Mouse (Mus musculus) midbrain, embryonic 14.5 days (tissue): ENCODE data around the gene Fbln1. TPM values are rescaled to one million over a fixed set of nuclear protein-coding genes. Genes with fewer than 3 reads are reported as not detected.

Experiments used
- ATAC-seq: fragments of 200-750 bp; cut with Nextera tagmentation; 2 replicates; pipeline ENCODE4 v1.8.0; 2017; ENCODE audit warnings: moderate number of reproducible peaks, moderate library complexity; ENCODE audit not compliant: low FRiP score, low TSS enrichment
- DNase-seq: peaks from one replicate; pipeline ENCODE4 v3.0.0-alpha.2; 2015
- H3K27ac ChIP-seq: fragments of 300-500 bp; sonication (generic); replicated peaks from 2 replicates; pipeline ENCODE4 v1.5.1; 2014; ENCODE audit warnings: mild to moderate bottlenecking, low read depth, low read length, moderate library complexity
- H3K27me3 ChIP-seq: fragments of 300-500 bp; sonication (generic); 2 replicates; pipeline ENCODE4 v1.6.1; 2014; ENCODE audit warnings: low read length, control low read depth, mixed read lengths; ENCODE audit not compliant: control insufficient read depth, insufficient read depth
- H3K36me3 ChIP-seq: fragments of 300-500 bp; sonication (generic); 2 replicates; pipeline ENCODE4 v1.6.1; 2014; ENCODE audit warnings: low read length, control low read depth; ENCODE audit not compliant: control insufficient read depth, insufficient read depth
- H3K4me1 ChIP-seq: fragments of 300-500 bp; sonication (generic); 2 replicates; pipeline ENCODE4 v1.6.1; 2014; ENCODE audit warnings: mild to moderate bottlenecking, antibody characterized with exemption, low read length, control low read depth; ENCODE audit not compliant: control insufficient read depth, insufficient read depth
- H3K4me2 ChIP-seq: fragments of 300-500 bp; sonication (generic); 2 replicates; pipeline ENCODE4 v1.6.1; 2014; ENCODE audit warnings: mild to moderate bottlenecking, low read length, moderate library complexity
- H3K4me3 ChIP-seq: fragments of 300-500 bp; sonication (generic); replicated peaks from 2 replicates; pipeline ENCODE4 v1.5.1; 2014; ENCODE audit warnings: low read depth, low read length
- H3K9ac ChIP-seq: fragments of 300-500 bp; sonication (generic); replicated peaks from 2 replicates; pipeline ENCODE4 v1.6.1; 2014; ENCODE audit warnings: mild to moderate bottlenecking, low read length, moderate library complexity
- H3K9me3 ChIP-seq: fragments of 300-500 bp; sonication (generic); 2 replicates; pipeline ENCODE4 v1.6.1; 2016; ENCODE audit warnings: low read length, control low read depth, mixed read lengths; ENCODE audit not compliant: control insufficient read depth
- WGBS: fragments of 180-500 bp; shearing (Covaris S2); extraction: QIAGEN DNeasy Blood & Tissue Kit; methylation state at CpG from one replicate; pipeline ENCODE4 v1.1.7; 2014; 5-methylcytosine and 5-hydroxymethylcytosine counted together
- polyA plus RNA-seq: library from polyadenylated mRNA; unstranded; fragments of >200 nt; fragmentation: Nextera tagmentation; extraction: Ambion mirVana; gene quantifications from 2 replicates; pipeline ENCODE4 v1.2.1, GENCODE M21; 2014

Gene Fbln1
- polyA plus RNA-seq, 1 experiment from 2014 or later: 37.0 TPM

DNA sequence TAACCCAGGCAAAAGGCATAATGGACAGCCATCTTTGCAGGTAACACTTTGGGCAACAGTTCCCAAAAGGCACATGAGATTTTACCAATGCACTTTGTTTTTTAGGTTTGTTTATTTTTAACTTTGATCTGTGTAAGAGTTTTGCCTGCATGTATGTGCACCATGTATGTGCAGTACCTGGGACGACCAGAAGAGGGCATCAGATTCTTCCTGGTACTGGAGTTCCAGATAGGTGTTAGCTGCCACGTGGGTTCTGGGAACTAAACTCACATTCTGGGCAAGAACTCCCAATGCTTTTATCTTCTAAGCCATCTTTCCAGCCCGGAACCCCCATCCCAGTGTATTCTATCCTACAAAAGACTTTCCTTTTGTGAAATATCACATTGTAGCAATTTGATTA is 3.6 kb downstream of the Fbln1 start:
- Histone ChIP-seq H3K36me3 (no peaks in the 10 kb centered on the region), H3K4me1 (peaks cover 26% of the 10 kb centered on the region), H3K4me3 (no peak overlapping the region), H3K27me3 (no peaks in the 10 kb centered on the region; the same call in 1 of the 2 replicates), H3K9ac (no peak overlapping the region), H3K27ac (no peak overlapping the region), H3K9me3 (0 out of 2 replicates have a peak, but pooled peaks cover 3% of the 10 kb centered on the region), H3K4me2 (no peak overlapping the region)
- ATAC-seq: no peak
- no peak for DNase-seq
- 90% methylated on average over 3 of the region's 3 CpGs for WGBS

DNA sequence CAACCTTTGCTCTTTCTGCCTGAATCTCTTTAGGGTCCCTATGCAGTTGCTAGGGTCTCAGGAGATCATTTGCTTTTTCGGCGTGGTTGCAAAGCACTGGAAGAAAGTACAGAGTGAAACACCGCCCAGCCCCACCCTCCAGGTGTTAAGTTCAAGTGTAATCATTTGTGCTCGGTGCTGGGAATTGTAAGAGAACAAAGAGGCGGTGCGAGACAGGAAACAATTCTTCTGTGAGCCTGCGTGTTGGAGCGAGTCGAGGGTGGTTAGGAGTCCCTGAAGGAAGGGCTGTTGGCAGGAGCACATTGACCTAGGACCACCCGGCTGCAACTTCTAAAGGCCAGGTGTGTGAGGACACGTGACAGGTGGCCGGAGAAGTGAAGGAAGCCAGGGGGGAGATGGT is 4.9 kb downstream of the Fbln1 start:
- Histone ChIP-seq H3K27ac (no peak overlapping the region), H3K4me3 (no peak overlapping the region), H3K9ac (no peak overlapping the region), H3K27me3 (no peaks in the 10 kb centered on the region), H3K4me2 (no peak overlapping the region), H3K4me1 (peaks cover 26% of the 10 kb centered on the region), H3K36me3 (no peaks in the 10 kb centered on the region), H3K9me3 (peaks cover 3% of the 10 kb centered on the region; the same call in 1 of the 2 replicates)
- DNase-seq: no peak
- WGBS: 93% methylated on average over 12 of the region's 12 CpGs
- ATAC-seq: no peak

DNA sequence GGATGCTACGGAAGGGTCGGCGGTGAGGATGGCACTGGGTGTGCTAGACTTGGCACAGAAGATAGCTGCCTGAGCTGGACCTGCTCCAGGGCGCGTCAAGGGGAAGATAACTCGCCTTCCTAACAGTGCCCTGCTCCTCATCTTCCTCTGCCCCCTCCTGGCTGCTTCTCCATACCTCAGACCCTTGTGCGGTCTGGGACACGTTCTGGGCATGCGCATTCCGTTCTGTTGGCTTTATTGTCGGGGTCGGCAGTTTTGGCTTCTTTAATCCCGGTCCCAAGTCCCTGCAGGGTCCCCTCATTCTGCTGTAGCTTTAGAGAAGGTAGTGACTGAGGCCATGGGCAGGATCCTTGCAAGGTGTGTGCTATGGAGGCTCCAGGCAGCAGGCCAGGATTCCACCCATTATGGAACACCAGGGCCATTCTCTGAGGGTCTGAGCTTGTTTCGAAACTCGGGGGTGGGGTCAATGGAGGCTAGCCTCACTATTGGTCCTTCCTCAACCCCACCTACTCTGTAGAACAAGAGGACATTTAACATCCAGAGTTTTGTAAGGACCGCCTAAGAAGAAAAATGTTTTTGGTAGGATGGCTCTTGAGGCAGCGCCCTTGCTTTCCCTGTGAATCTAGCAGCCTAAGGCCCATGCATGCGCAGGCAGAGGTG is 5.5 kb downstream of the Fbln1 start:
- DNase-seq (no peak), ATAC-seq (no peak)
- H3K4me1 ChIP-seq: peaks cover 23% of the 10 kb centered on the region
- no peaks in the 10 kb centered on the region for H3K36me3 ChIP-seq
- 95% methylated on average over 18 of the region's 18 CpGs for WGBS
- no peak overlapping the region for H3K9ac ChIP-seq
- H3K4me3 ChIP-seq: no peak overlapping the region
- no peaks in the 10 kb centered on the region for H3K27me3 ChIP-seq
- no peak overlapping the region for H3K27ac ChIP-seq
- no peak overlapping the region for H3K4me2 ChIP-seq
- peaks cover 5% of the 10 kb centered on the region; the same call in 1 of the 2 replicates for H3K9me3 ChIP-seq

DNA sequence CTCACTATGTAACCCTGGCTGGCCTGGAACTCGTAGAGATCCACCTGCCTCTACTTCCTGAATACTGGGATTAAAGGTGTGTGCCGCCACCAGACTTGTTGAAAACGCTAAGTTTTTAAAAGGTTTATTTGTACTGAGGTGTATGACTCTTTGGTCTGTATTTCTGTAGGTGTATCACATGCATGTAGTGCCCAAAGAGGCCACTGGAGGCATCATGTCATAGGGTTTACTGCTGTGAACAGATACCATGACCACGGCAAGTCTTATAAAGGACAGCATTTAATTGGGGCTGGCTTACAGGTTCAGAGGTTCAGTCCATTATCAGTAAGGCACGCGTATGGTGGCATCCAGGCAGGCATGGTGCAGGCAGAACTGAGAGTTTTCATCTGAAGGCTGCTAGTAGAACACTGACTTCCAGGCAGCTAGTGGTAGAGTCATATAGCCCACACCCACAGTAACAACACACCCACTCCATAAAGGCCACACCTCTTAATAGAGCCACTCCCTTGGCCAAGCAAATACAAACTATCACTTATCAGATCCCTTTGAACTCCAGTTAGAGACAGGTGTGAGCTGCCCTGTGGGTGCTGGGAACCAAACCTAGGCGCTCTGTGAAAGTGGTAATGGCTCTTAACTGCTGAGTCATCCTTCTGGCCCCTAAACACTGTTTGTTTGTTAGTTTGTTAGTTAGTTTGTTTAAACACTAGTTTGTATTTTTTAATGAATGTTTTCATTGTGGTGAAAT is 10.5 kb downstream of the Fbln1 start:
- Histone ChIP-seq H3K4me1 (no peaks in the 10 kb centered on the region), H3K9me3 (peaks cover 5% of the 10 kb centered on the region; the same call in 1 of the 2 replicates), H3K27ac (no peak overlapping the region), H3K4me2 (no peak overlapping the region), H3K4me3 (no peak overlapping the region), H3K9ac (no peak overlapping the region), H3K36me3 (no peaks in the 10 kb centered on the region), H3K27me3 (no peaks in the 10 kb centered on the region)
- DNase-seq (no peak), ATAC-seq (no peak)
- 96% methylated on average over 7 of the region's 7 CpGs for WGBS

DNA sequence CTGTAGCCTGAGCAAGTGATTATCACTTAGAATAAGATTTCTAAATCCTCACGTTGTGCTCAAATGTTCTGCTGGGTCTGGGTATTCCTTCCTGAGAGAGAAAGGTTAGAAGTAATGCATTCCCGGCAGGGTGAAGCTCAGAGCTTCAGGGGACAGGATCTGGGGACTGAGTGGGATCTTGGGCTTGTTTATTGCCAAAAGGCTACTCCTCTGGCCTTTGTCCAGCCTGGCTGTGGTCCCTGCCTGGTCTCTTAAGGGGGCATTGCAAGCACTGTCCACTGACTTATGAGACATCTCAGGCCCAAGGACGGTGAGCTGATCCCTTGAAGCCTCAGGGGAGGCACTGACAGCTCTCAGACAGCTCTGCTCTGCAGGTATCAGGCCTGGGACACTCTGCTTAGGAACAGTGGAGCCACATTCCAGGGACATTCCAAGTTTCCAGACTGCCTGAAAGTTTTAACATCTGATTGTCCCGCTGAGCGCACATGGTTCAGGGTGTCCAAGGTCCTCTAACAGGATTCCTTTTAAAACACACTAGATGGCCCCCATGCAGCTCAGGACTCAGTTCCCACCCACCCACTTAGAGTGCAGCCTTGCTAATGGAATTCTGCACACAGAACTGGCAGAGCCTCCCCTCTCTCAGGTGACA is 13.0 kb downstream of the Fbln1 start:
- Histone ChIP-seq H3K27ac (no peak overlapping the region), H3K27me3 (no peaks in the 10 kb centered on the region), H3K9me3 (peaks cover 2% of the 10 kb centered on the region; the same call in 1 of the 2 replicates), H3K4me2 (no peak overlapping the region), H3K4me3 (no peak overlapping the region), H3K36me3 (no peaks in the 10 kb centered on the region), H3K4me1 (no peaks in the 10 kb centered on the region), H3K9ac (no peak overlapping the region)
- no peak for ATAC-seq
- WGBS: 84% methylated on average over 5 of the region's 5 CpGs
- no peak for DNase-seq

DNA sequence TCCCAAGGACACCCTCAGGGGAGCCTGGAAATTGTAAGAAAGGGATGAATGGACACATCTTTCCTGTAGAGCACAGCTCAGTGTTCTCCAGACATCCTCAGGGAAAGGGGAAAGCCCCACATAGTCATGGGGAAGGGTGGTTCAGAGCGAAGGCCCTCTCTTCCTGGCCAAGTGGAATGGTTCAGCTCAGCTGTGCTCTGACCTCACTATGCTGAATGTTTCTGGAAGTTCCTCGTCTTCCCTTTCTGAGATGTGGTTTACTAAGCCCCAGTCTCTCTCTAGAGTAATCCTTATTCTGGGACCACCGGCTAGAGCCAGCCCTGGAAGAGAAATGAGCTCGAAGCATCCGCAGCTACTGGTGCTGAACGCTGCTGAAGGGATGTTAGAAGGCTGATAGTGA is 14.6 kb downstream of the Fbln1 start:
- H3K27ac ChIP-seq: no peak overlapping the region
- WGBS: 90% methylated on average over 6 of the region's 6 CpGs
- no peak overlapping the region for H3K9ac ChIP-seq
- no peak for DNase-seq
- no peak overlapping the region for H3K4me3 ChIP-seq
- no peaks in the 10 kb centered on the region for H3K4me1 ChIP-seq
- H3K36me3 ChIP-seq: 0 out of 2 replicates have a peak, but pooled peaks cover 4% of the 10 kb centered on the region
- peaks cover 2% of the 10 kb centered on the region; the same call in 1 of the 2 replicates for H3K9me3 ChIP-seq
- no peak for ATAC-seq
- H3K27me3 ChIP-seq: no peaks in the 10 kb centered on the region
- no peak overlapping the region for H3K4me2 ChIP-seq

DNA sequence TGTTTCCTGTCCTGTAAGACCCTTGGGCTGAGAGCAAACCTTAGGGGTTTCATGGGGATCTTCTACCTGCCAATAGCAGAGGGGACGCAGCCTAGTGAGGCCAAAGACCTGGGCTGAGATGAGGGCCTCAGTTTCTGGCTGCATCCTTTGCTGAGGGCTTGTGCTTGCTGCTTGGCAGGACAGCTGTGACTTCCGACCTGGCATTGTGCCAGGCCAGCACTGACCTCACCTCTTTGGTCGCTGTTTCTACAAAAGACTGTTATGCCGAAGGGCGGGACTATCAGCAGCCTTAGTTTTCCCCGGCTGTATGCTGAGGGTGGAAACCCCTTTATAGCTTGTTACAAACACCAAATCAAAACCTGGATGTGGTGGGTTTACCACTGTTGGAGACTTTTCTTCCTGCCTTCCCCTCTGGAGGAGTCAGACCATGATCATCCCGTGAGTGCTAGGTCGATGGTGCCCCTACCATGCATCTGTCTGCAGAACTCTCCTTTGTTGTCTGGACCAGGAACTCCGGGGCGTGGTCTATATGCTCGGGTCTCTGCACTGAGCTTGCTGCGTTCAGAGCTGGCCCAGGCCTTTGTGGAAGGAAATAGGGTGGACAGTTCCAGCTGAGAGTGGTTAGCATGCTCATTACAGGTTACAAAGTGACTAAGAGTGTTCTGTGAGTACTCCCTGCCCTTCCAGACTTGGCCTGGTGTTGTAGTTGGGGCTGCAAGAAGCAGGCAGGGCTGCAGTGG is 15.5 kb downstream of the Fbln1 start:
- Histone ChIP-seq H3K27ac (no peak overlapping the region; the same call in 1 of the 2 replicates), H3K36me3 (0 out of 2 replicates have a peak, but pooled peaks cover 4% of the 10 kb centered on the region), H3K9ac (no peak overlapping the region), H3K9me3 (no peaks in the 10 kb centered on the region), H3K4me1 (no peaks in the 10 kb centered on the region), H3K27me3 (no peaks in the 10 kb centered on the region), H3K4me2 (no peak overlapping the region), H3K4me3 (no peak overlapping the region)
- no peak for ATAC-seq
- 76% methylated on average over 12 of the region's 12 CpGs for WGBS
- DNase-seq: no peak

DNA sequence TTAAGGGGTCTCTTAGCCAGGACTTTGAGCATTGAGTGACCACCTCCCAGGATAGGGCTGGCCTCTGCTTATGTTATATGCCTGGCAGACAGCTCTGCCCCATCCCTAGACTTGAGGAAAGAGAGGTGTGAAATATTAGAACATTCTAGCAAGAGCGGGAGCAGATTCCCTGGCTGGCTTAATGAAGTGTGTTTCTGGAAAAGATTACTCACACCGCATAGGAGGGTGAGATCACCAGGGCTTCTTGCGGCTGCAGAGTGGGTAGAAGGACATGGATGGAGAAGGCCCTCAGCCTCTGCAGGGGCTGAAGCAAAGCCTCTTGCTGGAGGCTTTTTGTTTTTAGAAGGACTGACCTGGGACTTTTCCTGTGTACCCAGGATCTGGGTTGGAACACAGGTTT is 19.9 kb downstream of the Fbln1 start:
- no peak overlapping the region for H3K27ac ChIP-seq
- DNase-seq: no peak
- H3K9me3 ChIP-seq: no peaks in the 10 kb centered on the region
- no peak overlapping the region for H3K9ac ChIP-seq
- H3K4me3 ChIP-seq: no peak overlapping the region
- H3K4me2 ChIP-seq: no peak overlapping the region
- H3K27me3 ChIP-seq: no peaks in the 10 kb centered on the region
- WGBS: 97% methylated on average over 3 of the region's 3 CpGs
- H3K36me3 ChIP-seq: peaks cover 7% of the 10 kb centered on the region; the same call in 1 of the 2 replicates
- no peak for ATAC-seq
- H3K4me1 ChIP-seq: no peaks in the 10 kb centered on the region
